Comparison of ENCODE assay signal across 14 mouse cellular contexts in genomic region chr9:115273095-115273649, GRCm38 (mm10).
"Had no signal": no experiment of that assay in that cellular context is flagged by ENCODE, and none has a peak within 500 bp of the region (broad histone marks: within the 10 kb centered on the region; RNA-seq: fewer than 3 reads in every experiment).

No protein-coding gene starts in this region.

- H3K27ac ChIP-seq: liver, embryonic 15.5 days; midbrain, embryonic 10.5 days; midbrain, embryonic 12.5 days; neural tube, embryonic 13.5 days; neural tube, embryonic 15.5 days had no signal

- H3K9ac ChIP-seq: liver, embryonic 15.5 days; lung, embryonic 14.5 days; midbrain, embryonic 12.5 days; neural tube, embryonic 13.5 days; neural tube, embryonic 15.5 days had no signal

- H3K4me3 ChIP-seq: liver, embryonic 15.5 days; midbrain, embryonic 10.5 days; midbrain, embryonic 12.5 days; myocyte; neural tube, embryonic 13.5 days; neural tube, embryonic 15.5 days had no signal

- H3K9me3 ChIP-seq: liver, embryonic 15.5 days; midbrain, embryonic 10.5 days; midbrain, embryonic 12.5 days; neural tube, embryonic 13.5 days; neural tube, embryonic 15.5 days had no signal

- ATAC-seq: midbrain, embryonic 16.5 days had no signal

- DNase-seq: lung, embryonic 14.5 days; lung, postnatal 14 days; midbrain, embryonic 14.5 days; retina, postnatal 1 day; right cerebral cortex, adult 18-20 months; right cerebral cortex, postnatal 4 days; thymus, postnatal 14 days had no signal

- H3K27me3 ChIP-seq: liver, embryonic 15.5 days; midbrain, embryonic 12.5 days; neural tube, embryonic 13.5 days; neural tube, embryonic 15.5 days had no signal

- H3K4me1 ChIP-seq: midbrain, embryonic 10.5 days; midbrain, embryonic 12.5 days; neural tube, embryonic 13.5 days; neural tube, embryonic 15.5 days had no signal

- H3K4me2 ChIP-seq: liver, embryonic 15.5 days; lung, embryonic 14.5 days; midbrain, embryonic 12.5 days; neural tube, embryonic 13.5 days; neural tube, embryonic 15.5 days had no signal
